Mouse (Mus musculus) layer of hippocampus, postnatal 25 days (tissue): ENCODE measurements at regions not wholly inside any gene's neighbourhood (a gene's known extent, or its start where the extent isn't known, plus 50 kb on each side); places are given as distances from the start of the nearest gene placed in this dataset.

Source experiments
- DNase-seq, 2 experiments: peaks; one replicate each; pipeline ENCODE4 v3.0.0; 2022; ENCODE audit warnings: mixed read lengths in 2 of 2, low spot score in 1 of 2; ENCODE audit errors: extremely low spot score in 1 of 2

GRCm38 (mm10) chr4:66622650-66623394, 204.6 kb upstream of the Tlr4 start:
- no peak for DNase-seq

GRCm38 (mm10) chr4:66618811-66619440, 208.5 kb upstream of the Tlr4 start:
- no peak for DNase-seq

- DNase-seq = no peak
Measured at GRCm38 (mm10) chr4:66617743-66618736, 209.3 kb upstream of the Tlr4 start.

GRCm38 (mm10) chr4:66617101-66617500, 210.3 kb upstream of the Tlr4 start:
- DNase-seq = no peak

- DNase-seq = no peak
Measured at GRCm38 (mm10) chr4:66604849-66605248, 200.4 kb upstream of the Astn2 start.

- no peak for DNase-seq
Measured at GRCm38 (mm10) chr4:66598737-66599136, 194.3 kb upstream of the Astn2 start.

- no peak for DNase-seq
Measured at GRCm38 (mm10) chr4:66586647-66587046, 182.2 kb upstream of the Astn2 start.

- DNase-seq = no peak
Measured at GRCm38 (mm10) chr4:66586166-66586565, 181.8 kb upstream of the Astn2 start.

GRCm38 (mm10) chr4:66556936-66557335, 152.5 kb upstream of the Astn2 start:
- DNase-seq = no peak

- DNase-seq = no peak
Measured at GRCm38 (mm10) chr4:66550306-66551104, 146.1 kb upstream of the Astn2 start.

- DNase-seq = no peak
Measured at GRCm38 (mm10) chr4:66542833-66543436, 138.5 kb upstream of the Astn2 start.

- no peak for DNase-seq
Measured at GRCm38 (mm10) chr4:66524456-66524855, 120.0 kb upstream of the Astn2 start.

GRCm38 (mm10) chr4:66523886-66524245, 119.5 kb upstream of the Astn2 start:
- no peak for DNase-seq

- peak; percentile 28 to 32 for DNase-seq
Measured at GRCm38 (mm10) chr4:66523238-66523885, 119.0 kb upstream of the Astn2 start.

- DNase-seq = no peak
Measured at GRCm38 (mm10) chr4:66522097-66522809, 117.8 kb upstream of the Astn2 start.

- DNase-seq = no peak
Measured at GRCm38 (mm10) chr4:66520796-66521195, 116.4 kb upstream of the Astn2 start.

GRCm38 (mm10) chr4:66515815-66516214, 111.4 kb upstream of the Astn2 start:
- no peak for DNase-seq

GRCm38 (mm10) chr4:66483496-66483895, 79.1 kb upstream of the Astn2 start:
- no peak for DNase-seq
